Mouse (Mus musculus) small intestine, adult 2 months (tissue): ENCODE results near the gene Rps29.

Experiments
- CTCF ChIP-seq: fragments of 200-500 bp; IDR thresholded peaks from 2 replicates; pipeline ENCODE4 v1.5.1; 2012; ENCODE audit warnings: low read depth, mild to moderate bottlenecking, control low read depth, inconsistent platforms, low read length, moderate library complexity, mixed read lengths; ENCODE audit not compliant: insufficient replicate concordance, insufficient read length; ENCODE audit errors: extremely low read depth
- POLR2A ChIP-seq: fragments of 200-500 bp; IDR thresholded peaks from 2 replicates; pipeline ENCODE4 v1.6.1; 2012; ENCODE audit warnings: low read depth, mild to moderate bottlenecking, control low read depth, inconsistent platforms, low read length, moderate library complexity

GRCm38 (mm10) chr12:69179371-69179770 is 20.4 kb upstream of the Rps29 start:
- TF ChIP-seq CTCF (no peak), POLR2A (no peak)
